Mouse (Mus musculus): ENCODE results near the gene Rsf1.
A peak's percentile ranks its signal among the peaks of the same experiment; 100 is the strongest.

- no peak for TF ChIP-seq EP300 (IDR thresholded peaks at IDR 0.05; ENCODE audit: insufficient read depth, low read depth, low read length)
- TF ChIP-seq CTCF (IDR thresholded peaks at IDR 0.05; ENCODE audit: low read depth, low read length) = peak; percentile 36
These were observed 9.3 kb upstream of the Rsf1 start for GRCm38 (mm10) chr7:97570389-97570788.
